Mouse (Mus musculus): ENCODE results near the gene Fam178b. TPM values are rescaled to one million over a fixed set of nuclear protein-coding genes. Genes with fewer than 3 reads are reported as not detected.

The Fam178b gene
- polyA plus RNA-seq, 1 experiment = 9.8 TPM

- no peaks in the 10 kb centered on the region for H3K27me3 ChIP-seq (ENCODE audit: control insufficient read depth, insufficient read depth, low read length, poor library complexity, severe bottlenecking)
- no peaks in the 10 kb centered on the region for H3K9me3 ChIP-seq (replicated peaks; ENCODE audit: control insufficient read depth, insufficient read depth, low read length, poor library complexity, severe bottlenecking)
- H3K27ac ChIP-seq (ENCODE audit: insufficient read depth, low read length) = no peak overlapping the region
- H3K36me3 ChIP-seq (ENCODE audit: control insufficient read depth, insufficient read depth, low read length, poor library complexity, severe bottlenecking) = peaks cover 26% of the 10 kb centered on the region
- no peaks in the 10 kb centered on the region for H3K4me1 ChIP-seq (ENCODE audit: control insufficient read depth, insufficient read depth, low read length)
- no peak overlapping the region for H3K9ac ChIP-seq (ENCODE audit: low read depth, poor library complexity, severe bottlenecking)
- no peak overlapping the region for H3K4me3 ChIP-seq (ENCODE audit: low read depth, low read length)
- TF ChIP-seq CTCF (IDR thresholded peaks at IDR 0.05; ENCODE audit: low read depth, low read length) (no peak), POLR2A (IDR thresholded peaks at IDR 0.05; ENCODE audit: insufficient read depth, low read length) (no peak), EP300 (IDR thresholded peaks at IDR 0.05; ENCODE audit: insufficient read depth, low read depth, low read length) (no peak)
These were observed 14.0 kb upstream of the Fam178b start for GRCm38 (mm10) chr1:36697030-36697429.

GRCm38 (mm10) chr1:36696411-36696810 is 13.4 kb upstream of the Fam178b start:
- Histone ChIP-seq H3K27ac (ENCODE audit: insufficient read depth, low read length) (no peak overlapping the region), H3K27me3 (ENCODE audit: control insufficient read depth, insufficient read depth, low read length, poor library complexity, severe bottlenecking) (no peaks in the 10 kb centered on the region), H3K36me3 (ENCODE audit: control insufficient read depth, insufficient read depth, low read length, poor library complexity, severe bottlenecking) (peaks cover 22% of the 10 kb centered on the region), H3K9me3 (replicated peaks; ENCODE audit: control insufficient read depth, insufficient read depth, low read length, poor library complexity, severe bottlenecking) (no peaks in the 10 kb centered on the region), H3K4me3 (ENCODE audit: low read depth, low read length) (no peak overlapping the region), H3K4me1 (ENCODE audit: control insufficient read depth, insufficient read depth, low read length) (no peaks in the 10 kb centered on the region), H3K9ac (ENCODE audit: low read depth, poor library complexity, severe bottlenecking) (no peak overlapping the region)
- TF ChIP-seq EP300 (IDR thresholded peaks at IDR 0.05; ENCODE audit: insufficient read depth, low read depth, low read length) (no peak), POLR2A (IDR thresholded peaks at IDR 0.05; ENCODE audit: insufficient read depth, low read length) (no peak), CTCF (IDR thresholded peaks at IDR 0.05; ENCODE audit: low read depth, low read length) (no peak)

- Histone ChIP-seq H3K36me3 (ENCODE audit: control insufficient read depth, insufficient read depth, low read length, poor library complexity, severe bottlenecking) (peaks cover 13% of the 10 kb centered on the region), H3K9me3 (replicated peaks; ENCODE audit: control insufficient read depth, insufficient read depth, low read length, poor library complexity, severe bottlenecking) (no peaks in the 10 kb centered on the region), H3K4me1 (ENCODE audit: control insufficient read depth, insufficient read depth, low read length) (no peaks in the 10 kb centered on the region), H3K9ac (ENCODE audit: low read depth, poor library complexity, severe bottlenecking) (no peak overlapping the region), H3K27ac (ENCODE audit: insufficient read depth, low read length) (no peak overlapping the region), H3K4me3 (ENCODE audit: low read depth, low read length) (no peak overlapping the region), H3K27me3 (ENCODE audit: control insufficient read depth, insufficient read depth, low read length, poor library complexity, severe bottlenecking) (no peaks in the 10 kb centered on the region)
- TF ChIP-seq POLR2A (IDR thresholded peaks at IDR 0.05; ENCODE audit: insufficient read depth, low read length) (no peak), CTCF (IDR thresholded peaks at IDR 0.05; ENCODE audit: low read depth, low read length) (no peak), EP300 (IDR thresholded peaks at IDR 0.05; ENCODE audit: insufficient read depth, low read depth, low read length) (no peak)
These were observed 11.9 kb upstream of the Fam178b start for GRCm38 (mm10) chr1:36694871-36695270.

GRCm38 (mm10) chr1:36691271-36692155 is 8.5 kb upstream of the Fam178b start, which contains the start of gene Cox5b:
Cox5b (plus strand) TSS chr1:36691449.
- TF ChIP-seq CTCF (IDR thresholded peaks at IDR 0.05; ENCODE audit: low read depth, low read length) (no peak), POLR2A (IDR thresholded peaks at IDR 0.05; ENCODE audit: insufficient read depth, low read length) (peak; percentile 47)
- H3K27ac ChIP-seq (ENCODE audit: insufficient read depth, low read length) = no peak within 1 kb of the TSS
- no peaks in the 10 kb centered on the region for H3K27me3 ChIP-seq (ENCODE audit: control insufficient read depth, insufficient read depth, low read length, poor library complexity, severe bottlenecking)
- peak within 1 kb of the TSS; percentile 88 for H3K9ac ChIP-seq (ENCODE audit: low read depth, poor library complexity, severe bottlenecking)
- H3K4me1 ChIP-seq (ENCODE audit: control insufficient read depth, insufficient read depth, low read length) = no peaks in the 10 kb centered on the region
- no peaks in the 10 kb centered on the region for H3K9me3 ChIP-seq (replicated peaks; ENCODE audit: control insufficient read depth, insufficient read depth, low read length, poor library complexity, severe bottlenecking)
- H3K4me3 ChIP-seq (ENCODE audit: low read depth, low read length) = peak within 1 kb of the TSS; percentile 99
- peaks cover 11% of the 10 kb centered on the region for H3K36me3 ChIP-seq (ENCODE audit: control insufficient read depth, insufficient read depth, low read length, poor library complexity, severe bottlenecking)

- H3K27ac ChIP-seq (ENCODE audit: insufficient read depth, low read length) = no peak overlapping the region
- no peak overlapping the region for H3K9ac ChIP-seq (ENCODE audit: low read depth, poor library complexity, severe bottlenecking)
- H3K27me3 ChIP-seq (ENCODE audit: control insufficient read depth, insufficient read depth, low read length, poor library complexity, severe bottlenecking) = no peaks in the 10 kb centered on the region
These were observed 7.8 kb upstream of the Fam178b start for GRCm38 (mm10) chr1:36690671-36691235.

More at GRCm38 (mm10) chr1:36690671-36691235, 7.8 kb upstream of the Fam178b start:
- peaks cover 11% of the 10 kb centered on the region for H3K36me3 ChIP-seq (ENCODE audit: control insufficient read depth, insufficient read depth, low read length, poor library complexity, severe bottlenecking)
- peak overlapping the region; percentile 52 for H3K4me3 ChIP-seq (ENCODE audit: low read depth, low read length)
- H3K9me3 ChIP-seq (replicated peaks; ENCODE audit: control insufficient read depth, insufficient read depth, low read length, poor library complexity, severe bottlenecking) = no peaks in the 10 kb centered on the region
- H3K4me1 ChIP-seq (ENCODE audit: control insufficient read depth, insufficient read depth, low read length) = no peaks in the 10 kb centered on the region
- TF ChIP-seq POLR2A (IDR thresholded peaks at IDR 0.05; ENCODE audit: insufficient read depth, low read length) (no peak), EP300 (IDR thresholded peaks at IDR 0.05; ENCODE audit: insufficient read depth, low read depth, low read length) (no peak), CTCF (IDR thresholded peaks at IDR 0.05; ENCODE audit: low read depth, low read length) (no peak)
